13 mouse cellular contexts compared by ENCODE assay signal in the genomic region with DNA sequence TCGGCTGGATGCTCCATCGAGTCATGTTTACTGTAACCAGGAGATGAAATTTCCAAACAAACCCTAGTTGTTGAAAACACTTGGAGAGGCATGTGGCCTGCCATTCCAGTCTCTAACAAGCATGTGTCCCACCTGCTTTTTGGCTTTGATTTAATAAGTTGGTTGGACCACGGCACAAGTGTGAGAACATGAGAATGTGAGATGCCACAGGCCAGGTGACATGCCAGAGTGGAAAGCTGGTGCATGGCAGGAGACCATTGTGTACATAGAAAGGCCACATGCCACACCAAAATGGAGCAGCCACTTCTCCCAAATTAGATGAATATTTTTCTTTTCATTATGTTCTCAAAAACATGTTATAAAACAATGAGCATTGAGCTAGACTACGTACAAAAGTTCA.
"Had no signal": no experiment of that assay in that cellular context is flagged by ENCODE, and none has a peak within 500 bp of the region (broad histone marks: within the 10 kb centered on the region; RNA-seq: fewer than 3 reads in every experiment).

No protein-coding gene starts in this region.

- H3K4me3 ChIP-seq: layer of hippocampus, adult 2 months; left cerebral cortex, adult 2 months; liver, embryonic 13.5 days had no signal

- H3K9ac ChIP-seq: liver, embryonic 13.5 days had no signal

- H3K9me3 ChIP-seq: liver, embryonic 13.5 days had no signal

- DNase-seq: kidney, postnatal 25 days; layer of hippocampus, postnatal 36 days; liver, embryonic 13.5 days; lung, adult 2 months; lung, postnatal 14 days; lung, postnatal 4 days; midbrain, embryonic 14.5 days; thymus, adult 18-20 months; thymus, postnatal 36 days had no signal

- H3K4me2 ChIP-seq: liver, embryonic 13.5 days; midbrain, embryonic 11.5 days had no signal

- H3K27me3 ChIP-seq: liver, embryonic 13.5 days had no signal

- H3K4me1 ChIP-seq: liver, embryonic 13.5 days had no signal

- H3K27ac ChIP-seq: kidney, postnatal 0 days; layer of hippocampus, adult 2 months; left cerebral cortex, adult 2 months; liver, embryonic 13.5 days had no signal

- H3K36me3 ChIP-seq: liver, embryonic 13.5 days had no signal
